Mouse (Mus musculus) mouse embryonic stem cell (cell line): ENCODE data around the gene Eif2b4.

Experiments
- in situ Hi-C, 2 experiments: fragments of 300-500 bp; cut with MboI; formaldehyde crosslinking; loops; 1 replicate in 1 of 2; 3 replicates in 1 of 2; pipeline ENCODE4 v1.14.3; 2019 to 2020; ENCODE audit warnings: low sequenced_read_pairs in 2 of 2, low pct_unique_long_range_greater_than_20kb in 1 of 2, mixed read lengths in 1 of 2; ENCODE audit not compliant: unreplicated experiment in 1 of 2

Eif2b4 gene

DNA sequence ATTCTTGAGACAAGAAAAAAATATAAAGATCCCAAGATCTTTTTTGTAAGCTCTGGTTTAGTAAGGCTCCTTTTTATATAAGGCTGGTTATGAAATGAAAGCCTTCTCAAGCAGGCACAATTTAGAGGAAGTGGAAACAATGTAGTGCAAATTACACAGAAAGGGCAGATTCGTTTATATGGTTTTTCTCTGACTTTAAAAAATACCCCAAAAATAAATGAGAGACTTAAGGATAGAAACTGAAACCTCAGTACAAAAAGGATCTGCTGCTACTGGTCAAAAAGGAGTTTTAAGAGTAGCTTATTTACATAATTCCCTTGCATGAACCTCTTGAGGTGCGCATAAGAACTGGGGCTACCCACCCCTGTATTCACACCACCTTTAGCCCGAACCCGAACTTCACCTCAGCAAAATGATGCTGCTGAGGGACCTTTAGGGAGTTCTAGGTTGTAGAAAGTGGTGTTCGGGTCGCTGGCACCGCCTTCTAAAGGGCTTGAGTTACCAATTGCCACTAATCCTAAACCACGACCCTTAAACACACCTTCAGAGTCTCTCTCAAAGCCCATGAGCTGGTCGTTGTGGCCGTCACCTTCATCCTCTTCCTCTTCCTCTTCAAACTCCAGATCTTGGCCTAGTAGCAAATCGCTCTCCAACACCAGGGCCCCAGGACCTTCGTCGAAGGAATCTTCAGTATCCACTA is 8.0 kb upstream of the Eif2b4 start:
- in situ Hi-C loops, result no loop called here

DNA sequence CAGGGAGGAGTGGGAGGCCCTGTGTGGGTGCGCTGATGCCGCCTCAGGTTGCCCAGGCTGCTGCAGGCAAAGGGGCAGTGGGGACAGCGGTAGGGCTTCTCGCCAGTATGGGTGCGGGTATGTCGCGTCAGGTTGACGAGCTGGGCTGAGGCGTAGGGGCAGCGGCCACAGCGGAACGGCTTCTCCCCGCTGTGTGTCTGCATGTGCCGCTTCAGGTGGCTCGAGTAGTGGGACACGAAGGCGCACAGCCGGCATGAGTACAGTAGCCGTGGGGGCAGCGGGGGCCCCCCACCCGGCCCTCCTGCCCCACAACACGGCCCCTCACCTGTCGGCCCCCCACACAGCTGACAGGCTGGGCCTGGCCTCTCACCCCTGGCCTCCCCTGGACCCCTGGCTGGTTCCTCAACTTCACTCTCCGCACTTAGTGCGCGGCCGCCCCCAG is 7.1 kb upstream of the Eif2b4 start:
- in situ Hi-C loops, result no loop called here

DNA sequence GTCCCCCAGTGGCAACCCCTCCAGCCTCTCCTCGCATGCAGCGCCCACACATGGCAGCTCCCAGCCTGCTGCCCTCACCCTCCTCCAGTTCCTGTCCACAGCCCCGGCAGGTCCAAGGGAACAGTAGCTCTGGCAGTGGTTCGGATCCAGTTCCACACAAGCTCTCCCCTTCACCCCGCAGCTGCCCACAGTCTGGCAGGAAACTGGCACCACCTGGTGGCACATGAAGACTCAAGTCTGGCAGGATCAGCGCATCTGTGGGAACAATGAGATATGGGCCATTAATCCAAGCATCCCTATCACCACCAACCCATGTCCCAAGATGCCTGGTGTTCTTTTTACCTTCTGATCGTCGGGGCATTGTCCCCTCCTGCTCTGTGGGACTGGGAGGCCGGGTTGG is 6.7 kb upstream of the Eif2b4 start:
- in situ Hi-C loops, result no loop called here

DNA sequence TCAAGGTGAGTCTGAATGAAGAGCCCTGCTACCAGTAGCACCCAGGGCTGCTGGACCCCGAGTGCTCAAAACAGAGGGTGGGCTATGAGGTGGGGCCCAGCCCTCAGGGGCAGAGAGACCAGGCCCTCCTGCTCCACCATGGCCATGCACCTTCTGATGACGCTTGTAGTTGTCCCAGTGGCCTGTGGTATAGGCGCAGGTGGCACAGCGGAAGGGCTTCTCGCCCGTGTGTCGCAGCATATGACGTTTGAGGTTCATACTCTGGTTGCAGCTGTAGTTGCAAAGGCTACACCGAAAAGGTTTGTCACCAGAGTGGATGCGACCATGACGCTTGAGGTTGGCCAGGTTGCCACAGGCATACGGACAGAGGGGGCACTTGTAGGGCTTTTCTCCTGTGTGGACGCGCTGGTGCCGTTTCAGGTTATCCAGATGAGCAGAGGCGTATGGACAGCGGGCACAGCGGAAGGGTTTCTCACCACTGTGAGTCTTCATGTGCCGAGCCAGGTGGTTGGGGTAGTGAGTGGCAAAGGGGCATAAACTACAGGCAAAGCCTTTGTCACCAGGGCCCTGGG is 6.2 kb upstream of the Eif2b4 start:
- in situ Hi-C loops, result no loop called here

DNA sequence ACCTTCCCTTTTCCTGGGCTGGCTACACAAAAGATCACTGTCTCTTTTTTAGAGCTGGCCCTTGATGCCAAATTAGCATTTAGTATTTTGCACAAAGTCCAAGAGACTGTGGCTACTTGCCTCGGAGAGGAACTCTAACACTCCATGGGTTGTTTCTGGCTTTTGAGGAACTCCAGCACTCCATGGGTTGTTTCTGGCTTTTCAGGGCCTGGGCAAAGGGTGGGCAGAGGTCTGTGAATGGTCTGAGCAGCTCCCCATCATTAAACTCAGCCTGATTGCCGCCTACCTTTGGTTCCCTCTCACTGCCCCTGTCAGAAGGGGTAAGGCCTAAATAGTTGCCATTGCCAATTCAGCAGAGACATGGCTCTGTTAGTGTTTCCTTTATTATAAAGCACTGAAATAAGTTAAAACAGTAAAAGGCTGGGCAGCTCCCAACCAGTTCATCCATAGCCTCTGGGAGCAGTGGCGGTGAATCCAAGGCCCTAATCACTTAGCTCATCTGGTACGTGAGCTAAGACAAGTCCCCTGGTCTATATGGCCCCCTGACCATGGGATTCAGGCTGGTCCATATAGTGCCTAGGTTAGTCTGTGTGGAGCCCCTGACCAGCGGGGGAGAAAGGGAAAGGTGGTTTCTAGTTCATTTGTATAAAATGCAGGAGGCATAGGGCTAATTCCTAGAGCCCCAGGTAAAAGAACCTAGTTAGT is 5.5 kb upstream of the Eif2b4 start:
- in situ Hi-C loops, result no loop called here

DNA sequence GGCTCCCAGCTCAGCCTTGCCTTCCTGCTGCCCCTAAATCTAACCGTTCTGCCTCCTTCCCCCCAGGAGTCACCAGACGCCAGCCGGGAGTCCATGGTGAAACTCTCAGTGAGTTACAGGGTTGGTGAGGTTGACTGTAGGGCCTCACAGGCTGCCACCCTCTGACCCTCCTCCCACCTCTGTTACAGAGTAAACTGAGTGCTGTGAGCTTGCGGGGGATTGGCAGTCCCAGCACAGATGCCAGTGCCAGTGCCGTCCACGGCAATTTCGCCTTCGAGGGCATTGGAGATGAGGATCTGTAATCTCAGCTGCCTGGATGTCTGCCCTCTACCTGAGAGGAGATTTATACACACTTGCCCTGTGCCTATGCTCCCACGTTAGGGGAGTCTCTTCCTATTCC is 4.9 kb upstream of the Eif2b4 start:
- in situ Hi-C loops, result no loop called here

DNA sequence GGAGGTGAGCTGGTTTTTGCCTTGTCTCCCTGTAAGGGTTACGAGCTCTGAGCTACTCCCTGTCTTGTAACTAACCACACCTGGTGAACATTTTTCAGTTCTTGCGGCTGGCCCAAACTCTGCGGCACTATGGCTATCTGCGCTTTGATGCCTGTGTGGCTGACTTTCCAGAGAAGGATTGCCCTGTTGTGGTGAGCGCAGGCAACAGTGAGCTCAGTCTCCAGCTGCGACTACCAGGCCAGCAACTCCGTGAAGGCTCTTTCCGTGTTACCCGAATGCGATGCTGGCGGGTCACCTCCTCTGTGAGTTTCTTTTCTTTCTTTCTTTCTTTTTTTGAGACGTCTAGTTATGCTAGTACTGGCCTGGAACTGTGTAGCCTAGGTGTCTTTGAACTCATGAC is 3.8 kb upstream of the Eif2b4 start:
- in situ Hi-C loops, result no loop called here

DNA sequence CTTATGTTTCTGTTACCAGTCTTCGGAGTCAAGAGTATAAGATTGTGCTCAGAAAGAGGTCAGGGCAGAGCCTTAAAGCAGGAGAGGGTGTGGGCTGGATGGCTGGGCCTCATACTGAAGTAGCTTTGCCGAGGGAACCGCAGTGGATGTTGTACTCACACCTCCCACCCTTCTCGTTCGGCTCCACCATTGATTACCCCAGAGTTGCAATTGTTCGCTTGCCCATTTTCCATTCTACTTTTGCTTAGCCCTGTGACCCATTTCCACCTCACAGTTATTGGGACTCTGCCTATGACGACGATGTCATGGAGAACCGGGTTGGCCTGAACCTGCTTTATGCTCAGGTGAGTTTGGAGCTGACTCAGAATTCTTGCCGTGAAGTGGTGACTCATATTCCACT is 3.0 kb upstream of the Eif2b4 start:
- in situ Hi-C loops, result no loop called here

DNA sequence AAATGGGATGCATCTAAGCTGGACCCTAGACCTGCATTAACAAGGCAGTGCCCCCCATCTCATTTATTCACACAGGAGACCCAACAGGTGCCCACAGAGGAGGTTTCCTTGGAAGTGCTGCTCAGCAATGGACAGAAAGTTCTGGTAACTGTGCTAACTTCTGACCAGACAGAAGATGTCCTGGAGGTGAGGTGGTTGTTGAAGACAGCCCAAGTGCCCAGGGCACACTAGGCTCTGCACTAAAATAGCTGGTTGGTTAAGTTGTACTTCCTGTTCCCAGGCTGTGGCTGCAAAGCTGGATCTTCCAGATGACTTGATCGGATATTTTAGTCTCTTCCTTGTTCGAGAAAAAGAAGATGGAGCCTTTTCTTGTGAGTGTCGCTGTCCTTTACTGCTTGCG is 2.4 kb upstream of the Eif2b4 start:
- in situ Hi-C loops, result no loop called here

DNA sequence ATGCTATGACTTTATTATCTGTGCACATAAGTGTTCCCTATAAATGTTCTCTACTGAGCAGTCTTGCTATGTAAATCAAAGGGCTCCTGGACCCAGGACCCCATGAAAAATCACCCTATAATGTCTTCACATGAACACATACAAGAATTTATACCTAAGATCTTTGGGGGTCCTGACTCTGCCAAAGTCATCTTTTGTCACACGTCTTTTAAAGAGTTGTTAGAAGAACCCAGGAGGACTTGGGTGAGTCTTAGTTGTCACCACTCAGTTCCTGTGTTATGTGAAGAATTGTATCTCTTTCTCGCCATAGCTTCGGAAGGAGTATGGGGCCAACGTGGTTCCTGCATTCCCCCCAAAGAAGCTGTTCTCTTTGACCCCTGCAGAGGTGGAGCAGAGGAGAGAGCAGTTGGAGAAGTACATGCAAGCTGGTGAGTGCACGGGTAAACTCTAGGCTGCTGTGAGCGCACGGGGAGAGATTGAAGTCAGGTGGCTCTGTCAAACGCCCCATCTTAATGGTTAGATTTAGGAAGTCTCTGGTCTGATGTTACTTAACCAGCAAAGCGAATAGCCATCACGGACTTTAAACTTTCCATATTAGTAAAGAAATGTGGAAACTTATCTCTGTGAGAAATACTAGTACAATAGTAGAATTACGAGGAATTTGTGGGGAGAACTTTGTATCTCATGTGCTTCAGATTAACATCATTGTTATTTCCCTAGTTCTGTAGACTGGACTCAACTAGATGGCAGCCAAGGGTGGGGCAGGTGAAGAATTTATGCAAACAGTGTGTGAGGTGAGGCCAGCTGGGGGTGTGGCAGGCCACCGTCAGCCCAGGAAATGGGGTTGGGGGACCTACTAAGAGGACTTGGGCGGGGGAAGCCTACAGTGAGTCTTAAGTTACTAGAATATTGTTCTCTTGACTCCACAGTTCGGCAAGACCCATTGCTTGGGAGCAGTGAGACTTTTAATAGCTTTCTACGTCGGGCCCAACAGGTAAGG is 1.6 kb upstream of the Eif2b4 start:
- in situ Hi-C loops, result no loop called here

DNA sequence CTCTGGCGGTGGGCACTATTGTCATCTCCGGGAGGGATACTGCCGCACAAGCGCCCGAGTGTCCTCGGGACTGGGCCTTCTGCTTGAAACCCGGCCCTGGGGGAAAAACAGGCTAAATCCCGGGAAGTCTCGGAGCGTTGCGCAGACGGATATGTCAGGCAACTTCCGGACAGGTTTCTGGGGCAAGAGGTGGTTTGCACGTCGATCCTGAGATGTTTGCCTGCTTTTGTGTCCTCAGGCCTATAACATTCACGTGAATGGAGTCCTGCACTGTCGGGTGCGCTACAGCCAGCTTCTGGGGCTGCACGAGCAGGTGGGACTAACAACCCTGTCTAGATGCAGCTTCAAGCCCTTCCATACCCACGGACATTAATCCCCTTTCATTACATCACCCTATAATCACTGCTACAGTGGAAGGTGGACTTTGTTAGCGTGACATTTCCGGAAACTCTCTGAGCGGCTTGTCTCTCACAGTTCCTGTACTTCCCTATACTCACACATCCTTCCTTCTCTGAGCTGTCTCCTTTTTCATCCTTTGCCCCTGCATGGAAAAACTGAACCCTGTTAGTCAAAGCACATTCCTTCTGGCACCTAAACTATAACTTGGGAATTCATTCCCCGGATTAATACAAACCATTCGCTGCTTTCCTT is 526 bp upstream of the Eif2b4 start:
- in situ Hi-C loops, result no loop called here

DNA sequence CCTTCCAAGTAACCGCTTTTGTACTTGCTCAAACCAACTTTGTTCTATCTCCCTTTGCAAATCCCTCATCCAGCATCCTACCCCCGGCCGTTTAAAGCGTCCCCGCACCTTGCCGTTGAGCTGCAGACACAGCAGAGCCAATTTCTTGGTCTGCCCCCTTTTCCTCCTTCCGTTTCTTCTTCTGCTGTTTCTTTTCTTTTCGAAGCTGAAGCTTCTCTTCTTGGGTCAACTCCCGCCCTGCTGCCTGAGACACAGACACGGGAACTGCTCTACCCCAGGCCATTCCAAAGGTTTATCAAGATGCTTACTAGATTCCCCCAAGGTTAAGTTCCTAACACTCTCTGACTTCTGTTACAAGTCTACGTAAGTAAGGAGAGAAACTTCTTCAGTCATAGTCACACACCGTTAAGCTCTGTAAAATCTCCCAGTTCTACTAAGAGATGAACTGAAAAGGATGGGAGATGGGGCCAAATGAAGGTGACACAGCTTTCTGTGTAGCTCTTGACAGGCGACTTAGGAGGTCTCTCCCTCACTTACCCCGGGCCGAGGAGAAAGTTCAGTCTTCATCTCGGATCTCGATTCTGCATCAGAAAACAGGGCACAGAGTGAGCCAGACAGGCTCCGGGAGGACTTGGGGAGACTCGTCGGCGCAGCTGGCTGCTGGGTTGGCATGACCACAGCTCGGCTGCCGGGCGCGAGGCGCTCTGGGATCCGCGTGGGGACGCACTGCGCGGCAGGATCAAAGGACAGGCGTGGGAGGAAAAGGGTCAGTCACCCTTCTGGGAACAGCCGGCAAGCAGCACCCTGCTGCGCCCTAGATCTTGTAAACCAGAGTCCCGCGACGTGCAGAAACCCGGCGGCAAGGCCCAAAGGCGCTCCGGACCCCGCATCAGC is 938 bp downstream of the Eif2b4 start:
- in situ Hi-C loops, result no loop called here

DNA sequence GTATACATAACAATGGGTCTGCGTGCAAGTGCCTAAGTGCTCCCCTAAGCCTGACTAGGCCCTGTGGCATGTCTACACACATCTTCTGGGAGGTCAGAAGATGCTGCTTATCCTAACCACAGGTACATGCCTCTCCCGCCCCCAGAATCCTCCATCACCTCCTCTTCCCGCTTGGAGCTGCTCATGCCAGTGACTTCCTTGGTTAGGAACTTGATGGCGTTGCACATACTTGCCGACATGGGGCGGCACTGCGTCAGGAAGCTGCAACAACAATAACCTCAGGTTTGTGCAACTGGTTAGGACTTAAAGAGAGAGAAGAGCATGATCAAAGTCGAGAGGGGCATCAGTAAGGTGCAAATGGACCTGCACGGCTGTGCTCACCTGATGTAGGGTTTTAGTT is 3.0 kb downstream of the Eif2b4 start:
- in situ Hi-C loops, result no loop called here

DNA sequence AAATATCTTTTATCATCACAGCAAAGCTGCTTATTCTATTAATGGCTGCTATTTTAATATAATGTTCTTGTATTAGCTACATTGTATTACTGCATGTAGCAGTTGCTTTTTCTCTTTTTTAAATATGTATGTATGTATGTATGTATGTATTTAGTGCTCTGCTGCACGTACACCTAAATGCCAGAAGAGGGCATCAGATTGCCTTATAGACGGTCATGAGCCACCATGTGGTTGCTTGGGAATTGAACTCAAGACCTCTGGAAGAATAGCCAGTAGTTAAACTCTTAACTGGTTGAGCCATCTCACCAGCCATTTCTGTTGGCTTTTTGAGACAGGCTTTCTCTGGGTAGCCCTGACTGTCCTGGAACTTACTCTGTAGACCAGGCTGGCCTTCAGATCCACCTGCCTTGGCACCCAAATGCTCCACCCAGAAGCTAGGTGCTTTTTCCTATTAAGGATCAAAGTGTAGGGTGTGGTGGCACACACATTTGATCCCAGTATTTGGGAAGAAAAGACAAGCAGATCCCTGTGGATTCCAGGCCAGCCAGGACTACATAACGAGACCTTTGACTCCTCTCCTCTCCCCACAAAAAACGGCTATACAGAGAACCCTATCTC is 4.9 kb downstream of the Eif2b4 start:
- in situ Hi-C loops, result no loop called here

DNA sequence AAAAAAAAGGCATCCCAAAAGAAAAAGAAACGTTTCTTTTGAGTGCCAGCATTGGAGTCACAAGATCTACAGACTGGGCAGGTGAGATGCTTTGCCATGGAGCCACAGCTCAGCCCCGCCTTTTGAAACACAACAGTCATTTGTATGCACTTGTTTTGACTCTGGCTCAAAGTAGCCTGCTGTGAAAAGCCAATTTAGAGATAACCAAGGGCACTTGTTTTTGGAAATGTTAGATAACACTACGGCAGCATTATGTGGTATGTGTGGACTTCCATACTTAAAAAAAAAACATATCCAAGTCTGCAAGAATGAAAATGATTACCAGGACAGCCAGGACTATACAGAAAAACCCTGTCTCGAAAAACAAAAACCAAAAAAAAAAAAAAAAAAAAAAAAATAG is 9.6 kb downstream of the Eif2b4 start:
- in situ Hi-C loops, result no loop called here

DNA sequence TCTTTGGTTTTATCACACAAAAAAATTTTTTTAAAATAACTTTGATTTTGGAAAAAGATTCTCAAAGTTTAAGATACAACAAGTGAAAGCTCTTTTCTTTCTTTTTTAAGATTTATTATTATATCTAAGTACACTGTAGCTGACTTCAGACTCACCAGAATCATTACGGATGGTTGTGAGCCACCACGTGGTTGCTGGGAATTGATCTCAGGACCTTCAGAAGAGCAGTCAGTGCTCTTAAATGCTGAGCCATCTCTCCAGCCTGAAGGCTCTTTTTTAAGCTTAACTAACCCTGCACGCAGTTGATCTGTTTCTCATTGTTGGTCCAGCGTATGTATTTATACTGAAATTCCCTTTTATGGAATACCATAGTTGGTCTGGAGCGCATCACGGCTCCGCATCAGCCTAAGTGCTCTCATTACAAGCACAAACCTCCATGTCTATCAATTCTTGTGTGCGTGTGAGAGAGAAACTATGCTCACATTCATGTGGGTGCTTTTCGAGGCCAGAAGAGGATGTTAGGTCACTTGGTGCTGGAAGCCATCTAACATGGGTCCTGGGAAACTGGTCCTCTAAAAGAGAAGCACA is 12.0 kb downstream of the Eif2b4 start:
- in situ Hi-C loops, result no loop called here
